Mouse (Mus musculus): Measurements from ENCODE around the gene Taar7a. TPM values are rescaled to one million over a fixed set of nuclear protein-coding genes. Genes with fewer than 3 reads are reported as not detected.

Taar7a gene
- polyA plus RNA-seq, 1 experiment from 2014 or later, result not detected

- no peaks in the 10 kb centered on the region for H3K36me3 ChIP-seq (replicated peaks; ENCODE audit: insufficient read depth, low read length)
- no peak overlapping the region for H3K9ac ChIP-seq (replicated peaks)
- H3K9me3 ChIP-seq (ENCODE audit: low read length), result no peaks in the 10 kb centered on the region
- ATAC-seq, result no peak
- TF ChIP-seq CTCF (IDR thresholded peaks at IDR 0.05; ENCODE audit: low read depth) (no peak), EP300 (IDR thresholded peaks at IDR 0.05; ENCODE audit: low read depth) (no peak)
- no peaks in the 10 kb centered on the region for H3K4me1 ChIP-seq (ENCODE audit: insufficient read depth)
- H3K27ac ChIP-seq (ENCODE audit: low read depth), result no peak overlapping the region
- 50% methylated on average over 4 of the region's 4 CpGs for WGBS (ENCODE audit: insufficient replicate concordance)
- DNase-seq, result no peak
- no peak overlapping the region for H3K4me2 ChIP-seq (ENCODE audit: low read depth, low read length)
- no peaks in the 10 kb centered on the region for H3K27me3 ChIP-seq (ENCODE audit: insufficient read depth, low read length)
- H3K4me3 ChIP-seq (ENCODE audit: low read depth, low read length), result no peak overlapping the region
Measured at GRCm38 (mm10) chr10:23977958-23978357, 15.3 kb downstream of the Taar7a start.

- no peaks in the 10 kb centered on the region for H3K4me1 ChIP-seq (ENCODE audit: insufficient read depth)
- TF ChIP-seq EP300 (IDR thresholded peaks at IDR 0.05; ENCODE audit: low read depth), result no peak
- no peak for TF ChIP-seq CTCF (IDR thresholded peaks at IDR 0.05; ENCODE audit: low read depth)
- no peak overlapping the region for H3K9ac ChIP-seq (replicated peaks)
- 76% methylated on average over 5 of the region's 5 CpGs for WGBS (ENCODE audit: insufficient replicate concordance)
- H3K27ac ChIP-seq (ENCODE audit: low read depth), result no peak overlapping the region
- no peaks in the 10 kb centered on the region for H3K9me3 ChIP-seq (ENCODE audit: low read length)
- ATAC-seq (no peak), DNase-seq (no peak)
- no peak overlapping the region for H3K4me3 ChIP-seq (ENCODE audit: low read depth, low read length)
- no peaks in the 10 kb centered on the region for H3K36me3 ChIP-seq (replicated peaks; ENCODE audit: insufficient read depth, low read length)
- no peaks in the 10 kb centered on the region for H3K27me3 ChIP-seq (ENCODE audit: insufficient read depth, low read length)
- H3K4me2 ChIP-seq (ENCODE audit: low read depth, low read length), result no peak overlapping the region
Measured at GRCm38 (mm10) chr10:23971256-23971655, 22.0 kb downstream of the Taar7a start.

- no peaks in the 10 kb centered on the region for H3K9me3 ChIP-seq (ENCODE audit: low read length)
- H3K9ac ChIP-seq (replicated peaks), result no peak within 1 kb of the TSS
- no peaks in the 10 kb centered on the region for H3K36me3 ChIP-seq (replicated peaks; ENCODE audit: insufficient read depth, low read length)
- TF ChIP-seq EP300 (IDR thresholded peaks at IDR 0.05; ENCODE audit: low read depth), result no peak
- TF ChIP-seq CTCF (IDR thresholded peaks at IDR 0.05; ENCODE audit: low read depth), result no peak
- ATAC-seq (no peak), DNase-seq (no peak)
- H3K4me1 ChIP-seq (ENCODE audit: insufficient read depth), result no peaks in the 10 kb centered on the region
- 80% methylated on average over 11 of the region's 11 CpGs for WGBS (ENCODE audit: insufficient replicate concordance)
- no peaks in the 10 kb centered on the region for H3K27me3 ChIP-seq (ENCODE audit: insufficient read depth, low read length)
- no peak within 1 kb of the TSS for H3K4me2 ChIP-seq (ENCODE audit: low read depth, low read length)
- no peak within 1 kb of the TSS for H3K4me3 ChIP-seq (ENCODE audit: low read depth, low read length)
- no peak within 1 kb of the TSS for H3K27ac ChIP-seq (ENCODE audit: low read depth)
Measured at GRCm38 (mm10) chr10:23970656-23971165, 22.6 kb downstream of the Taar7a start, which contains the start of gene Taar5. Gene Taar5 (plus strand): TSS chr10:23970706.

- DNase-seq (no peak), ATAC-seq (no peak)
- Histone ChIP-seq H3K4me1 (ENCODE audit: insufficient read depth) (no peaks in the 10 kb centered on the region), H3K36me3 (replicated peaks; ENCODE audit: insufficient read depth, low read length) (no peaks in the 10 kb centered on the region), H3K27me3 (ENCODE audit: insufficient read depth, low read length) (no peaks in the 10 kb centered on the region), H3K9me3 (ENCODE audit: low read length) (no peaks in the 10 kb centered on the region), H3K4me2 (ENCODE audit: low read depth, low read length) (no peak overlapping the region), H3K27ac (ENCODE audit: low read depth) (no peak overlapping the region), H3K9ac (replicated peaks) (no peak overlapping the region), H3K4me3 (ENCODE audit: low read depth, low read length) (no peak overlapping the region)
- TF ChIP-seq CTCF (IDR thresholded peaks at IDR 0.05; ENCODE audit: low read depth), result no peak
- TF ChIP-seq EP300 (IDR thresholded peaks at IDR 0.05; ENCODE audit: low read depth), result no peak
- 72% methylated on average over 6 of the region's 6 CpGs for WGBS (ENCODE audit: insufficient replicate concordance)
Measured at GRCm38 (mm10) chr10:23964921-23965610, 28.2 kb downstream of the Taar7a start.

- no peak for ATAC-seq
- H3K4me1 ChIP-seq (ENCODE audit: insufficient read depth), result 0 out of 2 replicates have a peak, but pooled peaks cover 3% of the 10 kb centered on the region
- 63% methylated on average over 3 of the region's 3 CpGs for WGBS (ENCODE audit: insufficient replicate concordance)
- no peaks in the 10 kb centered on the region for H3K36me3 ChIP-seq (replicated peaks; ENCODE audit: insufficient read depth, low read length)
- no peak overlapping the region for H3K4me2 ChIP-seq (ENCODE audit: low read depth, low read length)
- H3K27me3 ChIP-seq (ENCODE audit: insufficient read depth, low read length), result no peaks in the 10 kb centered on the region
- H3K9ac ChIP-seq (replicated peaks), result no peak overlapping the region
- H3K4me3 ChIP-seq (ENCODE audit: low read depth, low read length), result no peak overlapping the region
- no peak overlapping the region for H3K27ac ChIP-seq (ENCODE audit: low read depth)
- no peak for TF ChIP-seq CTCF (IDR thresholded peaks at IDR 0.05; ENCODE audit: low read depth)
- TF ChIP-seq EP300 (IDR thresholded peaks at IDR 0.05; ENCODE audit: low read depth), result no peak
- no peaks in the 10 kb centered on the region for H3K9me3 ChIP-seq (ENCODE audit: low read length)
- DNase-seq, result no peak
Measured at GRCm38 (mm10) chr10:23963444-23963843, 29.8 kb downstream of the Taar7a start.

GRCm38 (mm10) chr10:23960444-23960915 lies 32.8 kb downstream of the Taar7a start, which contains the start of gene Taar4:
Gene Taar4 (plus strand): TSS chr10:23960494.
- no peak for ATAC-seq
- 77% methylated on average over 13 of the region's 13 CpGs for whole genome bisulfite sequencing (ENCODE audit: insufficient replicate concordance)
- H3K27me3 ChIP-seq (ENCODE audit: insufficient read depth, low read length), result no peaks in the 10 kb centered on the region
- DNase-seq, result no peak
- no peak within 1 kb of the TSS for H3K9ac ChIP-seq (replicated peaks)
- TF ChIP-seq EP300 (IDR thresholded peaks at IDR 0.05; ENCODE audit: low read depth), result no peak
- no peak for TF ChIP-seq CTCF (IDR thresholded peaks at IDR 0.05; ENCODE audit: low read depth)
- H3K4me1 ChIP-seq (ENCODE audit: insufficient read depth), result 0 out of 2 replicates have a peak, but pooled peaks cover 3% of the 10 kb centered on the region
- H3K9me3 ChIP-seq (ENCODE audit: low read length), result no peaks in the 10 kb centered on the region
- no peak within 1 kb of the TSS for H3K4me3 ChIP-seq (ENCODE audit: low read depth, low read length)
- H3K27ac ChIP-seq (ENCODE audit: low read depth), result no peak within 1 kb of the TSS
- no peak within 1 kb of the TSS for H3K4me2 ChIP-seq (ENCODE audit: low read depth, low read length)
- no peaks in the 10 kb centered on the region for H3K36me3 ChIP-seq (replicated peaks; ENCODE audit: insufficient read depth, low read length)

Data from liver, postnatal 0 days (tissue).